Mouse (Mus musculus): ENCODE data around the gene Rpl13a.

GRCm38 (mm10) chr7:45129318-45129717, 757 bp upstream of the Rpl13a start:
- TF ChIP-seq EP300 (IDR thresholded peaks at IDR 0.05; ENCODE audit: low read depth) = no peak
- no peak for TF ChIP-seq CTCF (IDR thresholded peaks at IDR 0.05; ENCODE audit: low read depth)
